Mouse (Mus musculus) kidney, embryonic 14.5 days (tissue): ENCODE data around the gene Gm49450. TPM values are rescaled to one million over a fixed set of nuclear protein-coding genes. Genes with fewer than 3 reads are reported as not detected.

Experiments
- ATAC-seq: fragments of 200-750 bp; cut with Nextera tagmentation; 2 replicates; pipeline ENCODE4 v1.8.0; 2017; ENCODE audit warnings: moderate number of reproducible peaks, mild to moderate bottlenecking, moderate TSS enrichment, moderate library complexity; ENCODE audit not compliant: low FRiP score, low TSS enrichment
- H3K27ac ChIP-seq: fragments of 300-500 bp; sonication (generic); 2 replicates; pipeline ENCODE4 v1.5.1; 2014; ENCODE audit warnings: low read depth, mild to moderate bottlenecking, low read length, moderate library complexity, mixed read lengths
- H3K27me3 ChIP-seq: fragments of 300-500 bp; sonication (generic); 2 replicates; pipeline ENCODE4 v1.6.1; 2014; ENCODE audit warnings: mild to moderate bottlenecking, low read length; ENCODE audit not compliant: control insufficient read depth, insufficient read depth
- H3K36me3 ChIP-seq: fragments of 300-500 bp; sonication (generic); 2 replicates; pipeline ENCODE4 v1.6.1; 2014; ENCODE audit warnings: low read length, mixed read lengths; ENCODE audit not compliant: control insufficient read depth, insufficient read depth
- H3K4me1 ChIP-seq: fragments of 300-500 bp; sonication (generic); 2 replicates; pipeline ENCODE4 v1.6.1; 2014; ENCODE audit warnings: low read length, mixed read lengths; ENCODE audit not compliant: control insufficient read depth, insufficient read depth
- H3K4me2 ChIP-seq: fragments of 300-500 bp; sonication (generic); replicated peaks from 2 replicates; pipeline ENCODE4 v1.6.1; 2014; ENCODE audit warnings: low read depth, mild to moderate bottlenecking, low read length
- H3K4me3 ChIP-seq: fragments of 300-500 bp; sonication (generic); 2 replicates; pipeline ENCODE4 v1.5.1; 2014; ENCODE audit warnings: mild to moderate bottlenecking, low read length
- H3K9ac ChIP-seq: fragments of 300-500 bp; sonication (generic); 2 replicates; pipeline ENCODE4 v1.6.1; 2014; ENCODE audit warnings: low read depth, mild to moderate bottlenecking, low read length, moderate library complexity
- H3K9me3 ChIP-seq: fragments of 300-500 bp; sonication (generic); 2 replicates; pipeline ENCODE4 v1.6.1; 2016; ENCODE audit warnings: low read length; ENCODE audit not compliant: control insufficient read depth
- WGBS: fragments of 180-500 bp; shearing (Covaris S2); extraction: QIAGEN DNeasy Blood & Tissue Kit; methylation state at CpG from one replicate; pipeline ENCODE4 v1.1.7; 2014; 5-methylcytosine and 5-hydroxymethylcytosine counted together
- polyA plus RNA-seq: library from polyadenylated mRNA; unstranded; fragments of >200 nt; fragmentation: Nextera tagmentation; extraction: Ambion mirVana; gene quantifications from 2 replicates; pipeline ENCODE4 v1.2.1, GENCODE M21; 2014

Gene Gm49450
- not detected in 2 replicates for polyA plus RNA-seq

DNA sequence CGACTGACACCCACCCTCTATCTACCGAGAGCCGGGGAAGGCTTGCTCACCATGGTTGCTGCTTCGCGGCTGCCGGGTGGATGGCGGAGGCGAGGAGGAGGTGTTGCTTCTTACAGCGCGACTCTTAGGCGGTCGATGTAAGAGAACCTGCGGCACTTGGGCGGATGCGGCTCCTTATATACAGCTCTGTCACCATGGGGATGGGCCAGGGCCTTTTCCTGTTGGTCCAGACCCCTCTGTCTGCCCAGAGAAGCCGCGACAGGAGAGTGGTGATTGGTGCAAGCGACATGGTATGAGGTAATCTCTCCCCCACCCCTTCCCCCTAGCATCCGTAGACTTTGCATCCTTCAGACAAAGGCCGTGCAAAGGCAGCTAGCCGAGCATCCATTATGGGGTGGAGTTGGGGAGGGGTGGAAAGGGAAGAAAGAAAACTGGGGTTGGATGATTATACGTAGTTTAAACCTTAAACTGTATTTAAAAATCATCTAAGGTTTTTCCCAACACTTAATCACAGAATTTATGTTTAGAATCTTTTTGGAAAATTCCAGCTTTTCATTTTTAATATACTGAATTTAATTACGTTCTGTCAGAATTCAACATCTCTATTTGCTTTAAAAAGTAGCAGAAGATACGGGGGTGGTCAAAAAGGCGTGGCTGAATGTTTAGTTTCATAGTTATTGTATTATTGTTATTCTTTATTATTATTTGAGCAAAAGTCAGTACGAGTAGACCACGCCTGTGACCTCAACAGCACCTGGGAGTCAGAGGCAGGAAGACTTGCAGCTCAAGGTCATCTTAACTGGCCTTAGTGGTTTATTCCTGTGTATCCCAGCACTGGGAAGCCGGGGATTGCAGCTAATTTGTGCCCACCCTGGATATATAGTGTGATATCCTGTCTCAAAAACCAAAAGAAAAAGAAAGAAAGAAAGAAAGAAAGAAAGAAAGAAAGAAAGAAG is at the start of gene Gm49450, which contains the start of gene Tuba1a:
Gm49450 (minus strand) TSS at position 151 of the 956 bp plus-strand sequence.
Tuba1a (minus strand) TSS at position 303 of the 956 bp plus-strand sequence.
- H3K27me3 ChIP-seq, result no peaks in the 10 kb centered on the region
- H3K4me2 ChIP-seq, result peak within 1 kb of the TSS; percentile 65
- peaks cover 14% of the 10 kb centered on the region; the same call in 1 of the 2 replicates for H3K4me1 ChIP-seq
- peak within 1 kb of the TSS; percentile 75 for H3K9ac ChIP-seq
- 5% methylated on average over 28 of the region's 28 CpGs for WGBS
- peaks cover 12% of the 10 kb centered on the region for H3K36me3 ChIP-seq
- ATAC-seq, result peak; percentile 99
- peak within 1 kb of the TSS; percentile 54 for H3K4me3 ChIP-seq
- H3K9me3 ChIP-seq, result no peaks in the 10 kb centered on the region
- peak within 1 kb of the TSS; percentile 98 for H3K27ac ChIP-seq

DNA sequence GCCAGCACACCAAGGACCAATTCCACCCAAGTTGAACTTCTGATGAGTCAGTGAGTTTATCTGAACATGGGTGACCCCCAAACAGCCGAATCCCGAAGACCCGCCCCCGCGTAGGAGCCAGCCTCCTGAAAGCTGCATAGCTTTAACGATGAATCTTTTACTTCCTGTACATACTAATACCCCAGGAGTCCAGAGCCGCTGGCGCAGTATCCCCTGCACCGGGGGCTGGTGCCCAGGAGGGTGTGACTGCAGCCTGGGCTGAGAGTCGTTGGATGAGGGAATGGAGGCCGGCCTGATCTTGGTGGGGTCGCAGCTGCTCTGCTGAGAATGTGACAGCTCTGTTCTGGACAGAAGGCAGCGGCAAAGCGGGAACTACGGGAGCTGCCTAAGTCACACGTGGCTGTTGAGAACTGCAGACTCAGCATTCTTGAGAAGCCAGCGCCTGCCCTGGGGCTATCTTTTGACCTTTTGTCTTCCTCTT is 48.1 kb upstream of the Gm49450 start:
- peak overlapping the region; percentile 23; the same call in 1 of the 2 replicates for H3K9ac ChIP-seq
- H3K4me1 ChIP-seq, result peaks cover 14% of the 10 kb centered on the region
- no peaks in the 10 kb centered on the region for H3K27me3 ChIP-seq
- peak overlapping the region; percentile 48 for H3K4me2 ChIP-seq
- H3K36me3 ChIP-seq, result no peaks in the 10 kb centered on the region
- 10% methylated on average over 17 of the region's 17 CpGs for WGBS
- peak overlapping the region; percentile 27; the same call in 1 of the 2 replicates for H3K4me3 ChIP-seq
- no peaks in the 10 kb centered on the region for H3K9me3 ChIP-seq
- peak; percentile 30; the same call in 1 of the 2 replicates for ATAC-seq
- H3K27ac ChIP-seq, result no peak overlapping the region

DNA sequence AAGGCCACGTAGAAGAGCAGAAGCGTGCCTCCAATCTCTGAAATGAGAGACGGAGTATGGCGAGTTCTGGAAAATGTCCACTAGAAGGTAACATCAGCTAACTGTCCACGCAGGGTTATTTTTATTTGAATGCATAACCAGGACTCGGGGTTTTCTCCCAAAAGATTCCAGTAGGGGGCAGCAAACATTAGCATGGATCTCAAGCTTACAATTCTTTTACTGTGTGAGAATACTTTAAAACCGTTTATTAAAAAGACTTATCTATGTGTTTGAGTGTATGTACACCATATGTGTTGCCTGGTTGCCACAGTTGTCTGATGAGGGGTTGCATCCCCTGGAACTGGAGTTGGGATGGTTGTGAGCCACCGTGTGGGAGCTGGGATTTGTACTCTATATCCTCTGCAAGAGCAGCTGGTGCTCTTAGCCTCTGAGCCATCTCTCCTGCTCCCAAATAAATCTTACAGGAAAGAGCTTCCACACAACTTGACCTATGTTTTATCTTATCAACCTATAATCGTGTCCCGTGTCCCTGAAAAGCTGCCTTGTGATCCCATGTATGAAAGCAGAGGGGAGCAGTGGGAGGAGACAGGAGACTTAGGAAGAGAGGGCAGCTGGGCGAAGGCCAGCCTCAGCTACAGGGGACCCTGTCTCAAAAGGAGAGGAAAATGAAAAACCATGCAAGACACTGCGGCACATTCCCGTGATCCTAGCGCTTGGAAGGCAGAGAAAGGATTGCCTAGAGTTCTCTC is 47.4 kb upstream of the Gm49450 start:
- Histone ChIP-seq H3K9ac (no peak overlapping the region), H3K4me1 (peaks cover 14% of the 10 kb centered on the region), H3K9me3 (no peaks in the 10 kb centered on the region), H3K27me3 (no peaks in the 10 kb centered on the region), H3K4me2 (peak overlapping the region; percentile 48; the same call in 1 of the 2 replicates), H3K36me3 (no peaks in the 10 kb centered on the region), H3K4me3 (no peak overlapping the region), H3K27ac (peak overlapping the region; percentile 51; the same call in 1 of the 2 replicates)
- no peak for ATAC-seq
- WGBS, result 41% methylated on average over 14 of the region's 14 CpGs

DNA sequence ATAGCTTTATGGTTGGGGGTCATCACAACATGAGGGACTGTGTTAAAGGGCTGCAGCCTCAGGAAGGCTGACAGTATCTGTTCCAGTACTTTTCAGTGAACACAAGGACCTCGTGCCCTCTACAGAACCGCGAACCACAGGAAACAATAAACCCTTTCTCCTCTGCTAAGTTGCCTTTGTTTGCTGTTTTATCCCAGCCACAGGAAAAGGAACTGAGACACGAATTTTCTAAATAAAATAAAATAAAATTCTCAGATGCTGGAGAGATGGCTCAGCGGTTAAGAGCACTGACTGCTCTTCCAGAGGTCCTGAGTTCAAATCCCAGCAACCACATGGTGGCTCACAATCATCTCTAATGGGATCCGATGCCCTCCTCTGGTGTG is 45.4 kb upstream of the Gm49450 start:
- WGBS, result 61% methylated on average over 6 of the region's 6 CpGs
- no peak overlapping the region for H3K9ac ChIP-seq

DNA sequence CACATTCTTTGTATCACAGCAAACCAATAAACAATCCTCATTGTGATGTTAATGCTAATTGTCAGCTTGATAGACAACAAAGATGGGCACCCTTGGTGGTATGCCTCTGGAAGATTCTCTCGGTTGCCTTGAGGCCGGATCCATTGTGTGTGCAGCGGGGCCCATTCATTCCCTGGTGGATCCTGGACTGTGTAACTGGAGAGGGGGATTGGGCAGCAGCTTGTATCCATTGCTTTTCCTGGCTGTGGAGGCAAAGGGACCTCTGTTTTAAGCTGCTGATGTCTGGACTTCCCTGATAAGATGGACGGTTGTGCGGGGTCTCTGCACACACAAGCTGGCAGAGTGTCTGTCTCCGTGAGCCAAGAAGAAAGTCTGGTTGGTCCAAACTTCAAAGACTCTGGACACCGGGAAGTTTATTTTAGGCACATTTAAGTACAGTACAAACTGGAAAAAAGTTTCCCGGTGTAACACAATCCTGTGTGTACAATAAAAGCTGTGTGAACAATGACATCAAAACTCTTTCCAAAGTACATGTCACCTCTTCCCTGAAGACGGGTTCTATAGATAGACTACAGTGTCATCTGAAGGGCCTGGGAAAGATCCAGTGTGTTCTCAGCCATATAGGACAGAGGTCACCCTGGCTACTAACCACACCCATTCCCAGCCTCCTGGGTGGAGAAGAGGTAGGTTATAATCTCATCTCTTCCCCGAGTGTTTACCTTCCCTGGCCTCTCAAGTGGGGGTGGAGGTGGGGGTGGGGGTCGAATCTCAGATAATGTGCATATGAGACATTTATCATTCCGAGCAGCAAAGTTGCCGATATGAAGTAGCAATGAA is 44.8 kb upstream of the Gm49450 start:
- Histone ChIP-seq H3K4me1 (peaks cover 18% of the 10 kb centered on the region), H3K27ac (no peak overlapping the region), H3K4me3 (no peak overlapping the region), H3K9ac (no peak overlapping the region), H3K36me3 (no peaks in the 10 kb centered on the region), H3K27me3 (no peaks in the 10 kb centered on the region), H3K4me2 (no peak overlapping the region), H3K9me3 (no peaks in the 10 kb centered on the region)
- WGBS, result 56% methylated on average over 13 of the region's 13 CpGs
- ATAC-seq, result no peak

More for the DNA sequence above, 45.4 kb upstream of the Gm49450 start:
- no peaks in the 10 kb centered on the region for H3K27me3 ChIP-seq
- H3K36me3 ChIP-seq, result no peaks in the 10 kb centered on the region
- no peak overlapping the region for H3K27ac ChIP-seq
- no peak overlapping the region for H3K4me3 ChIP-seq
- ATAC-seq, result no peak
- H3K4me1 ChIP-seq, result peaks cover 14% of the 10 kb centered on the region
- H3K4me2 ChIP-seq, result no peak overlapping the region
- no peaks in the 10 kb centered on the region for H3K9me3 ChIP-seq

DNA sequence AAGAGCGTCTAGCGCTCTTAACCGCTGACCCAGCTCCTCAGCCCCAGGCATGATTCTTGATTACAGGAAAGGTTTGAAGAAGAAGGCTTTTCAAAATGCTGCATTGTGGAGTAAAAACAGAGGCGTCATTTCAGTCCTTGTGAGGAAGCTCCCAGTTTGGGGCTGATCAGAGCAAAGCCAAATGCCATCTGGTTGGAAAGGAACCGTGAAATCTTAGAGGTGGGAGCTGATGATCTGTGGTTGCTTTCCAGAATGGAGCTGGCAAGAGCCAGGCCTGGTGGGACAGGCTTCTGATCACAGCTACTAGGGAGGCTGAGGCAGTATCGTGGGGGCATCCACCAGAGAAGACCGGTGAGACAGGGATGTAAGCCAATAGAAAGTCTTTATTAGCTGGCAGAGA is 43.5 kb upstream of the Gm49450 start:
- H3K4me1 ChIP-seq, result peaks cover 21% of the 10 kb centered on the region
- ATAC-seq, result no peak
- 75% methylated on average over 7 of the region's 7 CpGs for WGBS
- H3K9ac ChIP-seq, result no peak overlapping the region
- H3K9me3 ChIP-seq, result no peaks in the 10 kb centered on the region
- H3K27ac ChIP-seq, result no peak overlapping the region
- no peak overlapping the region for H3K4me3 ChIP-seq
- H3K27me3 ChIP-seq, result no peaks in the 10 kb centered on the region
- H3K36me3 ChIP-seq, result no peaks in the 10 kb centered on the region
- H3K4me2 ChIP-seq, result no peak overlapping the region

DNA sequence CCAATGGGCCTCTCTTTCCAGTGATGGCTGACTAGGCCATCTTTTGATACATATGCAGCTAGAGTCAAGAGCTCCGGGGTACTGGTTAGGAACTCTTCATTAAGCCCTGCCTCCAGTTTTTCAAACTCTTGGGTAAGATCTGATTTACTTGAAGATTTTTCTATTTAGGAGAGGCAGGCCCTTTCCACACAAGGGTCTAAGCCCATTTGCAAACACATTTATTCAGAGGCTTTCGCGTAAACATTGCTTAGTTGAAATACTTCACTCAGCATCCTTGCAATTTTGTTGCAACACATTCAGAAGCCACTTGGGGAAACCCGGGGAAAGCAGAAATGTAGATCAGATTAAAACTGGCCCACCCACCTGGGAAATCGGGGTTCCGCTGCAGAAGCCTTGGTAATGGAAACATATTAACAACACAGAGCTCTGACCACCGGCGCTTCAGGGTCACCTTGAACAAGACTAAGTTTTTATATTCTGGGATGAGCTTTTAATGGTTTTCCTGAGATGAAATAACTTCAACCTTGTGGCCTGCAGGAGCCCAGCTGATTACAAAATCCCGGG is 41.7 kb upstream of the Gm49450 start:
- H3K27me3 ChIP-seq, result no peaks in the 10 kb centered on the region
- no peak overlapping the region for H3K4me3 ChIP-seq
- no peak overlapping the region for H3K4me2 ChIP-seq
- no peaks in the 10 kb centered on the region for H3K9me3 ChIP-seq
- ATAC-seq, result no peak
- no peaks in the 10 kb centered on the region for H3K36me3 ChIP-seq
- no peak overlapping the region for H3K9ac ChIP-seq
- peaks cover 12% of the 10 kb centered on the region for H3K4me1 ChIP-seq
- H3K27ac ChIP-seq, result no peak overlapping the region
- WGBS, result 84% methylated on average over 9 of the region's 9 CpGs

DNA sequence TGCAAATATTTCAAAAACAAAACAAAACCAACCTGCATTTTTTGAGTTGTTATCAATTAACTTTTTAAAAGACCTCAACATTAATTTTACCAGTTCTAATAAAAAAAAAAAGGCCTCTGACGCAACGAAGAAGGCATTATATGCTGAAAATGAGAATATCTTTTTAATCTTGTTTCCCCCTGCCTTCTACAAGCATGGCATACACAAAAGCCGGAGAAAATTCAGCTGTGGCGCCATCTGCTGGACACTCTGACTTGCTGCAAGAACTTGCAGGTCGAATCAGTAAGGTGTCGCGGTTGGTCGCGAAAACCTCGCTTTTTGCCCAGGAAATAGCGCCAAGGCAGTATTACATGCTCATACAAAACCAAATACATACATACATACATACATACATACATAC is 40.5 kb upstream of the Gm49450 start:
- Histone ChIP-seq H3K9ac (no peak overlapping the region; the same call in 1 of the 2 replicates), H3K9me3 (no peaks in the 10 kb centered on the region), H3K36me3 (no peaks in the 10 kb centered on the region), H3K27me3 (no peaks in the 10 kb centered on the region), H3K4me1 (peaks cover 12% of the 10 kb centered on the region), H3K4me2 (peak overlapping the region; percentile 64; the same call in 1 of the 2 replicates), H3K4me3 (no peak overlapping the region), H3K27ac (no peak overlapping the region)
- ATAC-seq, result no peak
- WGBS, result 1% methylated on average over 11 of the region's 11 CpGs
